Mouse (Mus musculus): Measurements from ENCODE around the gene Cyp2c69. TPM values are rescaled to one million over a fixed set of nuclear protein-coding genes. Genes with fewer than 3 reads are reported as not detected.
"Not testable (repeated sequence)": the region's sequence is repeated elsewhere in the genome, so short reads cannot be mapped to it uniquely, and the experiment has no call there.

Gene Cyp2c69
- polyA plus RNA-seq (2012; rRNA removed) = 0.05 and 0.18 TPM in 2 replicates

DNA sequence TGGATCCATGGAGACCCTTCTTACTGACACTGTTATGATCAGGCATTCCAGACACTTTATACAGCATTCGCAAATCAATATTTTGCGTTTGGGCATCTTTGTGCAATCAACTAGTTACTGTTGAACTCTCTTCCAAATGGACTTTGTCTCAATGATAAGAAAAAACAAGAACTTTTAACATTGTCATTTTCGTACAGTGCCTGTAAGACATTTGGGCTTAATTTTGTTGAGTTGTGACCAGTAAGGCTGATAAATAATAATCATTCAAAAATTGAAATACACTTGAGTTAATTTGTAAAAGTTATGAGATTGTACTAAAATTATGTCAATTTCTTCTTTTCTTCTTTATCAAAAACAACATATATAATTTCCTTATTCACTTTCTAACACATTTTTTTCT, at the start of gene Cyp2c69:
Cyp2c69 (minus strand) TSS at position 101 of the 400 bp plus-strand sequence.
- not testable (repeated sequence) for DNase-seq (ENCODE audit: low read depth)

DNA sequence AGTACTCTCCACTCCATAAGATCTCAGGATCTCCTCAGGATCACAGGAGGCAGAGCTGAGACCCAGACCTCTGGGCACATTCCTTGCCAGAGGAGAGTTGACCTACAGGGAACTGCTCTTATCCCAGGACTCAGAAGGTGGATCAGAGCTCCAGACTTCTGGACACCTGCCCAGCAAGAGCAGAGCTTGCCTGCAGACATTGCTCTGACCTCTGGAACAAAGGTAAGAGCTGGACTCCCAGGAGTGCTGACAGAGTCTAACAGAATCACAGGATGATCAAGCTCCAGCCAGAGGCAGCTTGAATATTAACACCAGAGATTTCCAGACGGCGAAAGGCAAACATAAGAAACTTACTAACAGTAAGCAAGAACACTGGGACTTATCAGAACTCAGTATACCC, 48.8 kb upstream of the Cyp2c69 start:
- DNase-seq (ENCODE audit: low read depth) = no peak

DNA sequence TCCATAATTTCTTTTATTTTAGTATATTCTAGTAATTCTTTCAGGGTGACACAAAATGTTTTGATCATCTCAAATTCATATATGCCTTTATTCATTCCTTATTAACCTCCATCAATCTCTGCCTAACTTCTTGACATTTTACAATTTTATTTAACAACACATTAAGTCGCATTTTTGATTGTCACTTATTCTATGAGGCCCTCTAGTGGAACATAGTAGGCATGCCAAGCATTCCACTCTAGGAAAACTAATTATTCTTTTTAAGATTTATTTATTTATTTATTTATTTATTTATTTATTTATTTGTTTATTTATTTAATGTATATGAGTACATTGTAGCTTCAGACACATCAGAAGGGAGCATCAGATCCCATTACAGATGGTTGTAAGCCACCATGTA, 43.4 kb upstream of the Cyp2c69 start:
- DNase-seq (ENCODE audit: low read depth) = no peak

DNA sequence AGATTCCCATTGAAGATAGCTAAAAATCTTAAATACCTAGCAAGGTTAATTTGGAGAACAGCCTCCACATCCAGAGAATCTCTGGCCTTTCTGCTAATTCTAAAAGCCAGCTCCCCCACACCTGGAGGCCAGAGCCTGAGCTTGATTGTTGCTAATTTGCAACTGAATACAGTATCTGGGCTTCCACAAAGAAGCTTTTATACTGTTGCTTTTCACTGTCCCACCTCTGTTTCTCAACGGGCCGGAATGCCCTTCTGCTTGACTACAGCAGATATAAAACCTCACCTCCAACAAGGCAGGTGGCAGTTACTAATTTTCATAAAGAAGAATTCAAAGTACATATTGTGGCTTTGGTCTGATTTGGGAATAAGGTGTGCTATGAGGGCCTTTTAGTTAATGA, 15.1 kb upstream of the Cyp2c69 start:
- no peak for DNase-seq (ENCODE audit: low read depth)

DNA sequence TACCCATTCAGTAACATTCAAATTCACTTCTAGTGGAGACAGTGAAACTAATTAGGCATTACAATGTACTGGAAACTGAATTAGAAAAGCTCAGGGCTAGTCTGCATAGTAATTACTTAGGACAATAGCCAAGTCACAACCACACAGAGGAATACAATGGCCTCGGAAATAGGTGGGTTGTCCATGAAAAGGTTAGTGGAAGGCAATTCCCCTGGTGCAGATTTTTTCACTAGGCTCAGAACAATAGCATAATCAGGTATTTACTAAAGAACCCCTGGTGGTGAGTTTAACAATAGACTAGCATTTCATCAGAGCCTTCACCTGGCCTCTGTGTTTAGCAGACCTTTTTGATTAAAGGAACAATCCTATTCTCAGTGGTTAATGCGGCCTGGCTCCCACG, 3.5 kb upstream of the Cyp2c69 start:
- DNase-seq (ENCODE audit: low read depth) = not testable (repeated sequence)

DNA sequence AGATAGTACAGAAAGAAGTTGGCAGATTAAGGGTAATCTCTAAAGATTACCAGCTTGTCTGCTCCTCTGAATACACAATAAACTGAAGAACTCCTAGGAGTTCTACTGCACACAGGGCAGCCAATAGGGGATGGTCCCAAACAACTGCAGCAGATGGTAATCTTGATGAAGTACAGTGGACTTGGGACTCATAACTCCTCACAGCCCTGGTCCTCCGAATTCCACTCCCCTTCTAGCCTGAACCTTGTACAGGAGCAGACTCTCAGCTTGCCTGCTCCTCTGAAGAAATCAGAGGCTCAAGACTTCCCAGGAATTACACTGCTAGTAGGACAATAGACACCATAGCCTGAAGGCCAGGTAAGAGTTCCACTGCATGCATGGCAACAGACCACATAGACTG, 20.5 kb downstream of the Cyp2c69 start:
- no peak for DNase-seq (ENCODE audit: low read depth)

DNA sequence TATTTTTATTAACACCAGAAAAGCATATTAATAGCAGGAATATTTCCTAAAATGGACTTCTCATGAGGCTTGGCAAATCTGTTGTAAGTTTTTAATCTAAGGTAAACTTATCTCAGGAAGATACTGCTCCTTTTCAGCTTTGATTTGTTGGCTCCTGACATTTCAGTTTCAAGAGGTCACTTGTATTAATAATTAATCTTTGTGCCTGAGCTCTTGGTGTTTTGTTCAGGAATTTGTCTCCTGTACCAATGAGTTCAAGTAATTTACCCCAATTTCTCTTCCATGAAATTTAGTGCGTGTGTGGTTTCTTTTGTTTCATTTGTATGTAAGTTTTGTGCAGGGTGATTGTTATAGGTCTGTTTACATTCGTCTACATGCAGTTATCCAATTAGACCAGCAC, 65.7 kb downstream of the Cyp2c69 start:
- DNase-seq (ENCODE audit: low read depth) = not testable (repeated sequence)

DNA sequence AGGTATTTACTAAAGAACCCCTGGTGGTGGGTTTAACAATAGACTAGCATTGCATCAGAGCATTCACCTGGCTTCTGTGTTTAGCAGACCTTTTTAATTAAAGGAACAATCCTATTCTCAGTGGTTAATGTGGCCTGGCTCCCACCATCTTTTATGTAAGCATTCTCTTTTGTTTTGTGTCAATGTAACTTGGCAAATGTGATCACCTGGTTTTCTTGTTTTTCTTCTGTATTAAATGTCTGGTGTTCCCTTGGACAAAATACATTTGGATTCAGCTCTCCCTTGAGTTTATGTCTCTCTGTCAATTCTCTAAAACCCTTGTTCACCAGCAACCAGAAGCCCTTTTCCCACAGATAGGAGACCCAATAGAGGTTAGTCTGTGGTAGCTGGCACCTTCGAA, 70.2 kb downstream of the Cyp2c69 start:
- DNase-seq (ENCODE audit: low read depth) = not testable (repeated sequence)

DNA sequence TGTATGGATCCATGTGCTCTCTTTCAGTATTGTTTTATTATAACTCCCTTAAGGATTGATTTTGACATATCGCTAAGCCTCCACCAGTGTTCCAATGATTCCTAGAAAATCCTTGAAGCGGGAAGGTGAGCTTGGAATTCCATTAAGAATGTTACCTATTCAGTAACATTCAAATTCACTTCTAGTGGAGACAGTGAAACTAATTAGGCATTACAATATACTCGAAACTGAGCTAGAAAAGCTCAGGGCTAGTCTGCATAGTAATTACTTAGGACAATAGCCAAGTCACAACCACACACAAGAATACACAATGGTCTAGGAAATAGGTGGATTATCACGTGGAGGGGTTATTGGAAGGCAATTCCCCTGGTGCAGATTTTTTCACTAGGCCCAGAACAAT, 70.6 kb downstream of the Cyp2c69 start:
- not testable (repeated sequence) for DNase-seq (ENCODE audit: low read depth)

DNA sequence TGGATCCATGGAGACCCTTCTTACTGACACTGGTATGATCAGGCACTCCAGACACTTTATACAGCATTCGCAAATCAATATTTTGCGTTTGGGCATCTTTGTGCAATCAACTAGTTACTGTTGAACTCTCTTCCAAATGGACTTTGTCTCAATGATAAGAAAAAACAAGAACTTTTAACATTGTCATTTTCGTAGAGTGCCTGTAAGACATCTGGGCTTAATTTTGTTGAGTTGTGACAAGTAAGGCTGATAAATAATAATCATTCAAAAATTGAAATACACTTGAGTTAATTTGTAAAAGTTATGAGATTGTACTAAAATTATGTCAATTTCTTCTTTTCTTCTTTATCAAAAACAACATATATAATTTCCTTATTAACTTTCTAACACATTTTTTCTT, 73.9 kb downstream of the Cyp2c69 start, which contains the start of gene Cyp2c40:
Cyp2c40 (minus strand) TSS at position 101 of the 400 bp plus-strand sequence.
- not testable (repeated sequence) for DNase-seq (ENCODE audit: low read depth)

Other genes starting within 250 kb of the Cyp2c69 start
- gene Cyp2c67, start 237.7 kb downstream of the Cyp2c69 start, polyA plus RNA-seq (2012; rRNA removed) = 0.06 TPM in 1 of 2 replicates, not detected in the other
- 0.47 TPM in 1 of 2 replicates, not detected in the other for gene Cyp2c68, start 145.7 kb downstream of the Cyp2c69 start, polyA plus RNA-seq (2012; rRNA removed)
- 0.08 and 0.55 TPM in 2 replicates for gene Cyp2c40, start 74.0 kb downstream of the Cyp2c69 start, polyA plus RNA-seq (2012; rRNA removed)
- 0.25 TPM in 1 of 2 replicates, not detected in the other for gene Cyp2c37, start 105.6 kb upstream of the Cyp2c69 start, polyA plus RNA-seq (2012; rRNA removed)
- 0.15 TPM in 1 of 2 replicates, not detected in the other for gene Cyp2c54, start 187.0 kb upstream of the Cyp2c69 start, polyA plus RNA-seq (2012; rRNA removed)
- 0.29 TPM in 1 of 2 replicates, not detected in the other for gene Cyp2c50, start 202.9 kb upstream of the Cyp2c69 start, polyA plus RNA-seq (2012; rRNA removed)